Mouse (Mus musculus): ENCODE measurements around the gene Smyd5.
A peak's percentile ranks its signal among the peaks of the same experiment; 100 is the strongest.

Gene Smyd5

GRCm38 (mm10) chr6:85431842-85432431 is at the start of gene Smyd5:
TSS of gene Smyd5 (plus strand) at chr6:85431989.
- DNase-seq, result peak; percentile 89

DNA sequence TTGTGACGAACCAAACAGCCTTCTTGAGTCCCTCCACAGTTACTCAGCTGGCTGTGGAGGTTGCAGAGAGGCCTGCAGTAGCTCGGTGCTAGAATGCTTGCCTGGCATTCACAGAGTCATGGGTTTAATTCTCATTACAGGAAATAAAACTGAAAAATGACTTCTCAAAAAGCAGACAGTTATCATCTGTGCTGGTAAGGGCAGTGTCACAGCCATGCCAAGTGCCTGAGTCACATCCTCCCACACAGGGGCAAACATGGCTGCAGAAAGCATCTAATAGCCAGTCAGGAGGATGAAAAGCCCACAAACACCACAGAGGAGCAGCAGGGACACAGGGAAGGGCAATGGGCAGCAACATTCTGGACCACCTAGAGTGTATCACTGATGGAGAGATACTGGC is 49.0 kb upstream of the Smyd5 start:
- no peak for DNase-seq

DNA sequence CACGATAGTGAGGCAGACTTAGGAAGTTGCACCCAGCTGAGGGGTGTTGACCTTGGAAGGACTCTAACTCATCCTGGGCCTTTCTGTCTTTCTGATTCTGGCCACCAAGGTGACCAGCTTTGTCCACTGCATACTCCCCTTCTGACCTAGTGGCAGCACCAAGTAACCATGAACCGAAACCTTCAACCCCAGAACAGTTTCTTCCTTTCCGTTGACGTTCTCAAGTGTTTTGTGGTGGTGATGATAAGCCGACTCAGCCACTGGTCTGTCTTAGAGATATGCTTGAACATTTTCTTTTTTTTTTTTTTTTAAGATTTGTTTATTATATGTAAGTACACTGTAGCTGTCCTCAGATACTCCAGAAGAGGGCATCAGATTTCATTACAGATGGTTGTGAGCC is 43.2 kb upstream of the Smyd5 start:
- no peak for DNase-seq

- DNase-seq, result peak; percentile 78
Measured at GRCm38 (mm10) chr6:85391803-85392202, 40.0 kb upstream of the Smyd5 start.

- DNase-seq, result no peak
Measured at GRCm38 (mm10) chr6:85395360-85395759, 36.4 kb upstream of the Smyd5 start.

GRCm38 (mm10) chr6:85397165-85397564 is 34.6 kb upstream of the Smyd5 start:
- DNase-seq, result peak; percentile 59

GRCm38 (mm10) chr6:85399715-85400114 is 32.1 kb upstream of the Smyd5 start:
- DNase-seq, result peak; percentile 50

DNA sequence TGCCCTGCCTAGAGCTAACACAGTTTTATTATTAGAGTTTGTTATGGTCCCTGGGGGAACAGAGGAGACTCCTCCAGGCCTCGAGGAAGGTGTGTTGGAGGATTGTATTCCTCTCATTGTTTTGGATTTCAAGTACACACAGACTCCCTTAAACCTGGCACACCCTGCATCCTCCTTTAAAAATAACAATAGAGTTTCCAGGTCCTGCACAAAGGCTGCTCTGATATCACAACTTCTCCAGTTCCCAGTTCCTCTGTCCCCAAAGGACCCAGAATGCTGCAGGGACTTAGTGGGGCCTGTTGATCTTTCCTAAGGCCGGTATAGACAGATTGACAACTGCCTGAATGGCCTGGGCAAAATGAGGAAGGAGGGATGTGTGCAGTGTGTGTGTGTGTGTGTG is 29.2 kb upstream of the Smyd5 start:
- DNase-seq, result no peak

GRCm38 (mm10) chr6:85403039-85403438 is 28.8 kb upstream of the Smyd5 start:
- DNase-seq, result no peak

- DNase-seq, result no peak
Measured at GRCm38 (mm10) chr6:85409003-85409402, 22.8 kb upstream of the Smyd5 start.

DNA sequence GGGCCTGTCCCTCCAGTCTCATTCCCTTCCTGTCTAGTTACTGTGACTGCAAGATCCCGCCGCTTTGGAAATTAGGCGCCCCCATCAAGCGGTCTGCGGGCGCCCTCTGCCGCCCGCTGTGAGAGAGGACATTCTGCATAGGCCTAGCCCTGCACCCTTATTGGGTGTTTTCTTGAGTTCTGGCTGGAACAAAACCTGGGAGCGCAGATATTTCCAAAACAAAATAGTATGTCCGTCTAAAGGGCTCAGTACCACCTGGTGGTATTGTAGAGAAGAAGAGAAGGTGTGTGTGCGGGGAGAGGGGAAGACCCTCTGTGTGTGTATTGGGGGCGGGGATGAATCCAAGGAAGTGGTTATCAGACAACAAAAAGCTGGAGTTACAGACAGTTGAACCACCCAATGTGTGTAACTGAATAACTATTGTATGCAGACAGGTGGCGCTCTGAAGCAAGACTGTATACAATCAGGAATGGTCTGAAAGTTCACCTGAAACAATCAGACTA is 21.0 kb upstream of the Smyd5 start:
- peak; percentile 74 for DNase-seq

DNA sequence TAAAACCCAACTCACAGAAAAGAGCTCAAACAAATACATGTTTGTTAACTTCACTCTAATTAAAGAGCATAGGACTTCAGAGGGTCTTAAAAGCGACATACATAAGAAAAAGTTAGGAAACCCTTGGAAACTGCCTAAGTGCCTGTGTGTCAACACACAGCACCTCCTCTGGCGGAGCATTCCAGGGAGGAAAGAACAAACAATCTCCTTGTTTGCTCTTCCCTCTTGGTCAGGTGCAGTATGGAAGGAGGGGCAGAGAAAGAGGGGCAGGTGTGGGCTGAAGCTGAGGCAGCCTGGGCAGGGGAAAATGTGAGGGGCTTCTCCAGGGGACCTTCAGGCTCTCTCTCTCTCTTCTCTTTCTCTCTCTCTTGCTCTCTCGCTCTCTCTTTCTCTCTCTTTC is 16.0 kb upstream of the Smyd5 start:
- no peak for DNase-seq

- no peak for DNase-seq
Measured at GRCm38 (mm10) chr6:85419150-85419549, 12.6 kb upstream of the Smyd5 start.

DNA sequence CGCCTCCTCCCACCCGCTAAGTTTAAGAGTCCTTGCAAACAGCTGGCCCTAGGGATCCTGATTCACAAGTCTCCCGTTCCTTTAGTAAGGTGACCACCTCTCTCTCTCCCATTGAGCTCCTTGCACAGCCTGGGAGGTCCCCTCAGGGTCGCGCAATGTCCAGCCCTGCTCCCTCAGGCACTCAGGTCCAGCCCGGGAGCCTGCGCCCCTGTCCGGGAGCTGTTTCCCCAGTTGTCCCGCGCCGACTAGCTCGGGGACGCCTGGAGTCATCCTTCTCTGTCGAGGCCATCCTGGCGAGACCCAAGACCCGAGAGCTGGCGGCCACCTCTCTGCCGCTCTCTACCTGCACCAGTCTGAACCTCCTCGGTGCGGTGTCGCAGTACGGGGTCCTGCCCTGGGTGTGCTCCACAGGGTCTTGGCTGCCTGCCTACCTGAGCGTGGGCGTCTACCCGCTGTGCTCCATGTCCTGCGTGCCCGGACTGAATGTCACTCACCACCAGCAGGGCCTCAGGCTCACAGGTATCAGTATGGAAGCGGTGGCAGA is 7.9 kb upstream of the Smyd5 start, which contains the start of gene Noto:
Noto (plus strand) TSS at position 51 of the 544 bp plus-strand sequence.
- no peak for DNase-seq

DNA sequence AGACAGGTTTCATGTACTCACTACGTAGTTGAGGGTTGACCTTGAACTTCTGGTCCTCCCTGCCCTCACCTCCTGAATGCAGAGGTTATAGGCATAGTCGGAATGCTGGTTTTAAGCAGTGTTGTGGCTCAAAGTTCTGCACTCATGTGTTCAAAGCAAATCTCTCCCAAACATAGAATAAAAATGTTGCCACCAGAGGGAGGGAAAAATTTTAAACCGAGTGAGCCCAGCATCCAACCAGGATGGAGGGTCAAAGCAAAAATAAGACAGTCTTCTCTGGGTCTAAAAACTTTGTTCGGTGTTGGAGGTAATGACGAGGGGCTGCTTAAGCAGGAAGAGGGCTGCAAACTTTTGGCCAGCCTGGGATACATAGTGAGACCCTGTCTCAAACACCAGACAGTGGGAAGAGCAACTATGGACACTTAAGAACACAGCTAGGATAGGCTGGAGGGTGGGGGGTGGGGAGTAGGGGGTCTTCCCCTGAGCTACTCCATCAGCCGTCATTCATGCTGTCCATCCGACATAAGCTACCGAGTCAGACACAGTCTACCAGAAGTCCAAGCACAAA is 431 bp upstream of the Smyd5 start:
- no peak for DNase-seq

GRCm38 (mm10) chr6:85433865-85434264 is 2.1 kb downstream of the Smyd5 start:
- DNase-seq, result no peak

DNA sequence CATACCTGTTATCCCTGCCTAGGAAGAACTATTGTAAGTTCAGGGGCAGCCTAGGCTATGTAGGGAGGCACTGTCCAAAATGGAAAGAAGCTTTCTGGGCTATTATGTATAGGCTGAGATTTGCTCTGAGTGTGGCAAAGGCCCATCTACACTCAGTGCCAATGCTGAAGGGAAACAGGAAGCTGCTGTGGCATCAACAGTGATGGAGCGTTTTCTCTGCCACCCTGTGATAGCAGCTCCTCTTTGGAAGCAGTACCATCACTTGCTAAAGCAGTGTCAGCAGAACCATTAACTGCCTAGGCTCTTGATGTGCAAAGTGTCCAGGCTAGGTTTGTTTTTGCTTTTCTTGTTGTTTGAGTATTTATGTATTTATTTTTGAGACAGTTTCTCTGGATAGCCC is 4.4 kb downstream of the Smyd5 start:
- DNase-seq, result no peak

DNA sequence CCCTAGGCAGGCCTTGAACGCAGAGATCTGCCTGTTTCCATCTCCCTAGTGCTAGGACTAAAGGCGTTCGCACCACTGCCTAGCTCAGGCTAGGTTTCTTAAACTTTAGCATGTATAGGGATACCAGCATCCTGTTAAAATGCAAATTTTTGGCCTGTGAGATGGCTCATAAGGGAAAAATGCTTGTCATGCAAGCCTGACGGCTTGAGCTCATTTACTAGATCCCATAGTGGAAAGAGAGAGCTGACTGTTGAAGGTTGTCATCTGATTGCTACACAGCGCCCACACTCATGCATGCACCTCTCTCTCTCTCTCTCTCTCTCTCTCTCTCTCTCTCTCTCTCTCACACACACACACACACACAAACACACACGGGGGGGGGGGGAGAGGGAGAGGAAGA is 4.8 kb downstream of the Smyd5 start:
- DNase-seq, result no peak

DNA sequence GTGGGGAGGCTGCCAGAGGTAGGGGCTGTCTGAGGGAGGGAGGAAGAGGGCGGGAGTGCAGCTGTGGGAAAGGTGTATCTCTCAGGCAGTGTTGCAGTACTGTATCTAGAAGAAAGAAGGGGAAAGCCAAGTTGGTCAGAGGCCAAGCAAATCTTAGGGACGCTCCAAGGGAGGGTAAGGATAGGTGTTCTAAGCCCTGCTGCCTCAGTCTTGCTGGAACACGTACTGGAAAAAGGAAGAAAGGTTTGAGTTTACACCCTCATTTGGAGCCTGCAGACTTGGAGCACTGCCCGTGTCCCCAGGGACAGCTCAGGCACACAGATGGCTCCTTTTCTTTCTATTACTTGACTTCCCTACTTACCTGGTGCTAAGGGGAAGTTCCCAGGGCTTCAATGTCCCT is 9.4 kb downstream of the Smyd5 start:
- DNase-seq, result no peak

GRCm38 (mm10) chr6:85443488-85444233 is 11.9 kb downstream of the Smyd5 start:
- DNase-seq, result no peak

DNA sequence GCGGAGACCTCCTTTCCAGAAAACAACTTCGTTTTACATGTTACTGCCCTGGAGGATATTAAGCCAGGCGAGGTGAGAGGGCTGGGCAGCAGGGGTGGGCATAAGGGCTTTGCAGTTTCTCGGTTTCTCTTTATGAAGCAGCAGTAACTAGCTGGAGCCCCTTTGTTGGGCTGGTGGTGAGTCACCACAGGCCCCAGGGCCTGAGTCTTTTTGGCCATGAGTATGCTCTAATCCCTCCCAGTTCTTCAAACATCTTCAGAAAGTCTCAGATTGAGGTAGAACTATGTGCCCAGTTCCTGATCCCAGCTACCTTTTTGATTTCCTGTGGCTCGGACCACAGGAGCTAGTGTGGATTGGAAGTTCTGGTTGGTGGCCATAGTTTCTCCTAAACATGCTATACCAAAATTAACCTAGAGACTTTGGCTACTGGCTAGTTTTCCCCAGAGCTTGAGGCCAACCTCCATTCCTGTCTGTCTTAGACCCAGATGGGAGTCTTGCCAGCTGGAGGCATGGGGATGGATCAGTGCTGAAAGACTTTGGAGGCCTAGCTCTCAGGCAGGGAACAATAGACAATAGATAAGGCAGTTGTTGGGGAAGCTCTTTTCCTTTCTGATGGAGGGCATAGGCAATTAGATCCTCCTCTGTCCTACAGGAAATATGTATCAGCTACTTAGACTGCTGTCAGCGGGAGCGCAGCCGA is 12.6 kb downstream of the Smyd5 start:
- no peak for DNase-seq

- no peak for DNase-seq
Measured at GRCm38 (mm10) chr6:85445286-85445685, 13.5 kb downstream of the Smyd5 start.

GRCm38 (mm10) chr6:85447351-85447750 is 15.6 kb downstream of the Smyd5 start:
- no peak for DNase-seq

Data from kidney, postnatal 14 days (tissue).